Mouse (Mus musculus): ENCODE results near the gene Cntnap1.

Cntnap1 gene

DNA sequence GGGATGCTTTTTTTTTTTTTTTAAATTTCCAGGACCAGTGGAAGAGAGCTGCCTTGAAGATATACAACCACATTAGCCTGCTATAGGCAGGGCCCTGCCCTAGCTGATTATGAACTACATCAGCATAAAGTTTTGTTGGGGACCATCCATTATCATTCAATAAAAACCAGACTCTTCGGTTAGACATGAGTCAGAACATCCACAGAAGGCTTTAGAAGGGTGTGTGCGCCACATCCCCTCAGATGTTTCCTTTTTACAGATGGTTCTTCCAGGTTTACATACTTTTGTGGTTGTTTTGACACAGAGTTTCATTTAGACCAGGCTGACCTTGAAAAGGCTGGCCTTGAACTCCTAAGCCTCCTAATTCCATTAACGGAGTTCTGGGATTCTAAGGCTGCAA, 54.0 kb downstream of the Cntnap1 start:
- DNase-seq: no peak

- no peak for DNase-seq
These were observed 55.2 kb downstream of the Cntnap1 start for GRCm38 (mm10) chr11:101225331-101226064.

GRCm38 (mm10) chr11:101226065-101226701, 55.9 kb downstream of the Cntnap1 start, which contains the start of gene Ezh1:
Gene Ezh1 (minus strand): TSS chr11:101226463.
- DNase-seq: peak; percentile 93

DNA sequence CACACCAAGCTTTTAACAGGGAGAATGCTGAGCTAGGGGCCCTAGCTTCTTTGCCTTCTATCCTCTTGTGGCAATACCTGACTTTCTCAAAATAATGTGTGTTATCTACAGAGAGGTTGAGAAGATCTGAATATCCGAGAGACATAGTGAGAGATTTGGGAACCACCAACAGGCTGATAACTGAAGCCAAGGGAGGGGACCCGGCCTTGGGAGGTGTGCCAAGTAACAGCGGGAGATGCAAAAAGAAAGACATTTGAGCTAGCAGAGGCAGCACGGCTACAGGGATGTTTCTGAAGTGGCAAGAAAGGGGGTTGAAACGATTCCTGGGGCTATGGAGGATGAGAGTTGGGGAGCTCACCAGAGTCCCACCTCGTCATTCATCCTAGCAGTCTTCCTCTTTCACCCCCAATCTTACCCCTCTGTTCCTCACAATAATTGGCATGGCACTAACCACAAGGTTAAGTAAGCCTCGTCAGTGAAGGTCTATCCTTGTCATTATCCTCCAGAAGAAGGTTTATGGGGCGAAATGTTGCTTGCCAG, 59.1 kb downstream of the Cntnap1 start:
- DNase-seq: no peak

- DNase-seq: no peak
These were observed 59.8 kb downstream of the Cntnap1 start for GRCm38 (mm10) chr11:101230061-101230511.

DNA sequence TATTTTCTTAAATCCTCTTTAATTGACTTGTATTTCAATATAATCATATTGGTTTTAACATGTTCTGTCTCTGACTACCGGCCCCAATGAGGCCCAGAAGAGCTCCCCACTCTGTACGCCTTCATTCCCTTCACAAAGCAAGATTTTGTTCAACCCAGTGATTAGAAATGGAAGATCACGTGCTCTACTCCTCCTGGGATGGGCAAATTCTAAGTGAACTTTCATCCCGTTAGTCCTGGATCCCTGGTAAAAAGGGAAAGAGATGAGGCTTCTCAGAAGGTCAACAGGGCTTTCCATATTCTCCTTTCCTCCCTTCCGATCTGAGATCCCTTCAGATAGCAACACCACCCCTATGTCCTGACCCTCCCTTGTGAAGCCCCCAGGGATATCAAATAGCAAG, 60.2 kb downstream of the Cntnap1 start:
- DNase-seq: no peak

- no peak for DNase-seq
These were observed 60.9 kb downstream of the Cntnap1 start for GRCm38 (mm10) chr11:101230991-101231871.

- DNase-seq: no peak
These were observed 61.9 kb downstream of the Cntnap1 start for GRCm38 (mm10) chr11:101232010-101232839.

DNA sequence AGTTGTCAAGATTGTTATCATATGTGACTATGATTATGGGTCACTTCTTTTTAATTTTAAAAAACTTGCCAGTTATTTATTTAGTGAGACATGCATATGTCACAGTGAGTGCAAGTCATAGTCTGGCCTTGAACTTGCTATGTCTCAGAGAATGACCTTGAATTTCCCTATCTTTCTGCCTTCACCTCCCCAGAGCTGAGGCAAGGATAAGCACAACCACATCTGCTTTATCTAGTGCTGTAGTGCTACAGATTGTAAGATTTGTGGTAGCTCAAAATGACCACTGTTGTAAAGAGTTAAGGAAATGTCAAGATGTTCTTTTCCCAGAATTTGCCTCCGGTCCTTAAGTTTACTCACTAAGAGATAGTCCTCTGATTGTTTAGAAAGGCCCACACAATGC, 62.9 kb downstream of the Cntnap1 start:
- no peak for DNase-seq

DNA sequence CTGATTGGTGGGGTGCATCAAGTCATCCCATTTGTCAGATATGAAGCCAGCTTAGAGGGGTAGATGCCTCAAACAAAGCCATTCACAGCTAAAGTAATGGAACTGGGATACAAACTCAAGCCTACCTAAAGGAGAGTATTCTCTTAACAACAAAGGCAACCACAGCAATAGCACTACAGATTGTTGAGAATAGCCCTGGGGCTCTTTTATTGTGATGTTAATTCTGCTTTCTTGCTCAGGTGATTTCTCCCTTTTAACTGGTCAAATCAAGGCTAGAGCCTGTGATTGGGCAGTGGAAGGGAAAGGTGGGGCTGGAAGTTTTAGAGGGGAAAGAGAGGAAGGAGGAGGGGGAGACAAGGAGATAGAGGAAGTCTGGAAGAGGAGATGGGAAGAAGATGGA, 63.8 kb downstream of the Cntnap1 start:
- no peak for DNase-seq

DNA sequence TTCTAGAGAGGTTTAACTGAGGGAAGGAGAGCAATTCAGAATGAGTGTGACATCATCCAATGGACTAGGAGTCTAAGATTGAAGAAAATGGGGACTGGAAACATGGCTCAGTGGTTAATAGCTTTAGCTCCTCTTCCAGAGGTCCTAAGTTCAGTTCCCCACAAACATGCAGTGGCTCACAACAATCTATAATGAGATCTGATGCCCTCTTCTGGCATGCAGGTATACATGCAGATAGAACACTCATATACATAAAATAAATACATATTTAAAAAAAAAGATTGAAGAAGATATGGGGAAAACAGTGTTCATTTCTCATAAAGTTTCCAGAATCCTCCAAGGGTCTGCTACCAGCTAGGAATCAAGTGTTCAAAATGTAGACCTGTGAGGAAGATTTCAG, 65.1 kb downstream of the Cntnap1 start:
- no peak for DNase-seq

GRCm38 (mm10) chr11:101236782-101237181, 66.5 kb downstream of the Cntnap1 start:
- DNase-seq: no peak

- DNase-seq: no peak
These were observed 67.8 kb downstream of the Cntnap1 start for GRCm38 (mm10) chr11:101238071-101238647.

Data from cerebellum, adult 11-12 months (tissue).